Mouse (Mus musculus) liver, adult 2 months (tissue): ENCODE measurements around the gene Ankrd35.

Experiments
- CTCF ChIP-seq: fragments of 200-500 bp; IDR thresholded peaks from 2 replicates; pipeline ENCODE4 v1.5.1; 2011; ENCODE audit warnings: low read depth, low read length, control low read depth
- POLR2A ChIP-seq: fragments of 200-500 bp; IDR thresholded peaks from 2 replicates; pipeline ENCODE4 v1.6.1; 2011; ENCODE audit warnings: low read length, control low read depth; ENCODE audit not compliant: insufficient read depth; ENCODE audit errors: extremely low read depth

- TF ChIP-seq CTCF = no peak
- TF ChIP-seq POLR2A = no peak
Measured at GRCm38 (mm10) chr3:96623201-96623600, 46.7 kb upstream of the Ankrd35 start.
